ENCODE assay signal across 20 mouse cellular contexts in genomic region chr1:125984570-125984969, GRCm38 (mm10).
"Had no signal": no experiment of that assay in that cellular context is flagged by ENCODE, and none has a peak within 500 bp of the region (broad histone marks: within the 10 kb centered on the region; RNA-seq: fewer than 3 reads in every experiment).

No protein-coding gene starts in this region.

- DNase-seq: layer of hippocampus, adult 9-11 months; liver; liver, postnatal 0 days; lung, embryonic 14.5 days; retina, postnatal 1 day; right cerebral cortex, postnatal 25 days; thymus, adult 18-20 months; thymus, postnatal 14 days; thymus, postnatal 4 days had no signal

- H3K9ac ChIP-seq: limb, embryonic 13.5 days; liver, embryonic 14.5 days; liver, postnatal 0 days; lung, embryonic 14.5 days; midbrain, embryonic 13.5 days; neural tube, embryonic 13.5 days had no signal

- H3K4me2 ChIP-seq: limb, embryonic 13.5 days; lung, embryonic 14.5 days; midbrain, embryonic 13.5 days; neural tube, embryonic 13.5 days had no signal

- H3K9me3 ChIP-seq: limb, embryonic 10.5 days; limb, embryonic 13.5 days; midbrain, embryonic 10.5 days; midbrain, embryonic 13.5 days; neural tube, embryonic 13.5 days had no signal

- H3K27me3 ChIP-seq: limb, embryonic 13.5 days; megakaryocyte, embryonic 14.5 days; midbrain, embryonic 13.5 days; neural tube, embryonic 13.5 days had no signal

- H3K27ac ChIP-seq: layer of hippocampus, adult 2 months; limb, embryonic 10.5 days; liver, embryonic 14.5 days; midbrain, embryonic 10.5 days; midbrain, embryonic 13.5 days; neural tube, embryonic 13.5 days had no signal

- H3K4me1 ChIP-seq: limb, embryonic 10.5 days; megakaryocyte, embryonic 14.5 days; midbrain, embryonic 10.5 days had no signal

- ATAC-seq: liver, postnatal 0 days; lung, postnatal 0 days; midbrain, embryonic 13.5 days; midbrain, embryonic 16.5 days had no signal

- H3K36me3 ChIP-seq: limb, embryonic 10.5 days; limb, embryonic 13.5 days; midbrain, embryonic 13.5 days; neural tube, embryonic 13.5 days had no signal

- H3K4me3 ChIP-seq: layer of hippocampus, adult 2 months; limb, embryonic 10.5 days; limb, embryonic 13.5 days; megakaryocyte, embryonic 14.5 days; midbrain, embryonic 10.5 days; midbrain, embryonic 13.5 days; myocyte; neural tube, embryonic 13.5 days had no signal
